Mouse (Mus musculus) mature B cell (primary cell): ENCODE results near the gene Pex3.

ENCODE experiments used
- in situ Hi-C: fragments of 300-500 bp; cut with MboI; formaldehyde crosslinking; loops from 2 replicates; pipeline ENCODE4 v1.14.3; 2019

Pex3 gene

GRCm38 (mm10) chr10:13552646-13553497 lies at the start of gene Pex3, which contains the start of gene Adat2:
Pex3 (minus strand) TSS chr10:13553142.
Adat2 (plus strand) TSS chr10:13552894.
- in situ Hi-C loops: no loop called here

GRCm38 (mm10) chr10:13600926-13601325 lies 48.0 kb upstream of the Pex3 start:
- in situ Hi-C loops: no loop called here

- in situ Hi-C loops: no loop called here
These were observed 44.5 kb upstream of the Pex3 start for GRCm38 (mm10) chr10:13597491-13597890.

DNA sequence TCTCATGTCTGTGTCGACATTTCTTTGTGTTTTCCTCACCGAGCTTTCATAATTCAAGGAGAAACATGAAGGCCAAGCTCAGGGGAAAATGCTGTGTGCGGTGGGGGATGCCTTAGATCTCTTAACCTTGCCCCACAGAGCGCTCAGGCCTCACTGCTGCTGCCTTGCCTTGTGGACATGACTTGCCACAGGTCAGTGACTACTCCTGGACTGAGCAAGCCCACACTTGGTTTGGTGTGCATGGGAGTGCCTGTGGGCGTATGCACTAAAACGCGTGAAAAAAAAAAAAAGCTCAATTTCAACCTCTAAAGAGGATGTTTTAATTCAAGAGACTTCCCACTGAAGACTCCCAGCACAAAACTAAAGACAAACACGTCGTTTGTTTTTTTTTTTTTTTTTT lies 43.9 kb upstream of the Pex3 start:
- in situ Hi-C loops: no loop called here

GRCm38 (mm10) chr10:13596073-13596472 lies 43.1 kb upstream of the Pex3 start:
- in situ Hi-C loops: no loop called here

DNA sequence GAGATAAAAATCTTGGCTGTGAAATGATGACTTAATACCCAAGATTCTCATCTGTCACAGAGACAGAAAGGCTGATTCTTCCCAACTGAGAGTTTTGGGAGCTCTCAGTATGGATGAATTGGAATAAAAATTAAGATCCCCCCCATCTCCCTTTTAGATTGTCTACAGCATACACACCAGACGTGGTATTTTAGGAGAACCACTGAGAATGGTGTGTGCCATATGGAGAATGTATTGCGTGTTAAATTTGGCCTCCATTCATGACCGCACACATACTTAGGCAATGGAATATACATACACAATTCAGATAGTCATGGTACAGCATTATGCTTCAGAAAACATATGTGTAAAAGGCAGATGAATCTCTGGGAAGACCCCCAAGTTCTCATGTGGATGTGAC lies 40.6 kb upstream of the Pex3 start:
- in situ Hi-C loops: no loop called here

DNA sequence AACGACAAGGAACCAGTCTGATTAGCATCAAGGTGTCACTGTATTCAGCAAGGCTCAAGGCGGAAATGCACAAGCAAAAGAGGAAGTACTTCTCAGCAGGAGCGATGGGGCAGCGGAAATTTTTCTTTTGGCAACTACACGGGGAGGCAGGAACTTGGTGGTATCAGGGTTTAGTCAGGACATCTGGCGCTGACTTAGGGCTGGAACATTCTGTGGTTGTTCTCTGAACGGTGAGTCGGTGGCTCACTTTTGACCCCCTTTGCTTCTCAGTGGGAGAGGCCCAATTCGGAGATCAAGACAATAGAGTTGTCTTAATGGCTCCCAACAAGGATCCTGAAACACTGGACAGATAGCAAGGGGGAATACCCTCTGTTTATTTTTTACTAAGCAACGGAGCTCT lies 39.3 kb upstream of the Pex3 start:
- in situ Hi-C loops: no loop called here

GRCm38 (mm10) chr10:13587914-13588313 lies 35.0 kb upstream of the Pex3 start:
- in situ Hi-C loops: no loop called here

DNA sequence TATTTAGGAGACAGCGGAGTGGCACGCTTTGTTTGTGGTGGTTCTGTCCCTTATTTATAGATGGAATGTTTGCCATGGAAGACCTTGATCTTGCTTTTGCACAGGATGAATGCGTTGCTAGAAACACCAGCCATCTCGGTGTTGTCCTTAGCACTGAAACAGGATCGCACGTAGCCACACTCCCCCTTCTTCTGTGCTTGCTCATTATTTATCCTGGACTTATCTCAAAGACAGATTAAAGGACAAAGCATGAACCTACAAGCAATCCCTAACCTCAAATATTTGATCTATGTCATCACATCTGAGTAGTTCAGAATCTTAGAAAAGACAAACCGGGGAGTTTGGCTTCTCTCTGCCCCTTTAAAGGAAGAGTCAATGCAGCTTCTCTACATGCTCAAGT lies 24.2 kb upstream of the Pex3 start:
- in situ Hi-C loops: no loop called here

DNA sequence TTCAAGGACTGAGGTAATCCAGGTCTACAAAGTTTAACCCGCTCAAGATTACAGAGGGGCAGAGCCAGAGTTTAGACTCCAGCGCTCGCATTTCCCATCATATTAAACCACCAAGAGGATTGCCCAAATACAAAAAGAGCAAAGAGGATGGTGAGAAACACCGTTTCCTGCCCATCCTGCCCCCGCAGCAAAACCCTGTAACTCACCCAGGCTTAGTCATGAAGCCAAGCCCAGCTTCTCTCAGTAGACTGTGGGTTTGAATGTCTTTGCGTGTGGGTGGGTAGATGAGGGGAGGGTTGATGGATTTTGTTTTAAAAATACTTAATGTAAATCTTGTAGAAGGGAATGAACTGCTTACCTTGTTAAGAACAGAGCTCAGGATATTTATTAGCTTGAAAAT lies 19.5 kb upstream of the Pex3 start:
- in situ Hi-C loops: no loop called here

DNA sequence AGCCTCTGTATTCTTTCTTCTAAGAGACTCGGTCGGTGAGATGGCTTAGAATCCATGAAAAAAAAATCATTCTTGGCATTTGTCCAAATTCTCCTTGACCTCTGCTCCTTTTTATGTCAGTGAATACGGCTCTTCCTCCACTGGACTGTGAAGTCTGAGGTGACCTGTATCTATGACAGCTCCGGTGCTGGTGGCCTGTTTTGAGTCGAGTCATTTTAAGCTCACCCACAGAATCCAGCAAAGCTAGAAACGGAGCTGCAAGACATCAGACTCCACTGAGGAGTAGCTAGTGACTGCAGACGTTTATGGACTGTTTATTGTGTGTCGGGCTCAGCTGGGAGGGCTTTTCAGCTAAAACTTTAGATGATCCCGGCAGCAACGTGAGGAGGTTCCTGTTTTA lies 19.1 kb upstream of the Pex3 start:
- in situ Hi-C loops: no loop called here

DNA sequence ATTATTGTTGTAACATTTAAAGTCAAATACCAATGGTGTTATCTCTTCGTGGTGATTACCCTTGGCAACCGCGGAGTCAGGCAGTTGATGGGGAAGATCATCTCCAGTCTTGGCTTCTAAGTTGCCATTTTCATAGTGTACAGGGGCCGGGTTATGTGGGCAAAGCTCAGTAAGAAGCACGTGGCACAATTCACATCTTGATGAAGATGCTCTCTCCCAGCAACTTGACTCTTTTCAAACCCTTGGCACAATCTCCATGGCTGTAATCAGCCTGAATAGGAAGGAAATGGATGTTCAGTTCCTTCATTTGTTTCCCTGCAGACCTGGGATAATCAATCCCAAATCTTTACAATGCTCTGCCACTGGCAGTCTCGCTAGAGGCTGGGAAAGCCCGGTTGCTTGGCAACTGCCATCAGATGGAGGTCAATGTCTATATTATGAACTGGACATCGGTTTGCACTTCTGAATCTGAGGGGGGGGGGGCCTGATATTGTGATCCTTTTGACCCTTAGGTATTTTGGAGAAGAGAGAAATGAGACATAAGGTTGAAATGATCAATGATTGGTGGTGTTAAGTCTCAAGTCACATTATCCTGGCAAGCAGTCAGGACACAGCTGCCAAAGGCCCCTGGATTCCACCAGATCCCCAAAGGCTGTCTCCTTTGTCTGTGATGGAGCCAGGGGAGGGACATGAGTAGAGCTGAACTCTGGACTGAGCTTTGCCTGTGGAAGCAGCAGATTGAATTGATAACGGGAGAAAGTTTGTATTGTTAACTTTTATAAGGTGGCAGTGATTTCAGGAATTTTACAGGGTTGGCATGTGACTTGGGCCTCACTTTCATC lies 18.0 kb upstream of the Pex3 start:
- in situ Hi-C loops: no loop called here

- in situ Hi-C loops: loop anchor here (10.0 kb wide), 1 partner anchor 755 kb away; no protein-coding TSS in a partner anchor
These were observed 16.9 kb upstream of the Pex3 start for GRCm38 (mm10) chr10:13569818-13570217.

DNA sequence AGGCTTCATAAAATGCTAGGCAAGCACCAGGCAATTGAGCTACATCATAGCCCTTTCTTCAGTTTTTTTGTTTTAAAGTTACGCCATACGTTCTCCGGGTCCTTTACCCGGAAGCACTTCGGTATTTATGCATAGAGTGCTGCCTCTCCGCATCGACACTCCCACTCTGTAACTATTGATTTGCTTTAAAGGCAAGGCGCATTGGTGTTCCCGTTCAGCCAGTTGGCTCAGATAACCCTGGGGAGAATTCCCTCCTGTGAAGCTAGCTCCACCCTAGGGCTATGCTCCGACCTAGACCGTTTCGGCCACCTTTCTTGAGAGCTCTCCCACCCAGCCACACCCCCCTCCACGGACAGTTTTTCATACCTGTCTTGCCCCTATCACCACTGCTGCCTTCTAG lies 13.5 kb upstream of the Pex3 start:
- in situ Hi-C loops: loop anchor here (10.0 kb wide), 1 partner anchor 758 kb away; no protein-coding TSS in a partner anchor

DNA sequence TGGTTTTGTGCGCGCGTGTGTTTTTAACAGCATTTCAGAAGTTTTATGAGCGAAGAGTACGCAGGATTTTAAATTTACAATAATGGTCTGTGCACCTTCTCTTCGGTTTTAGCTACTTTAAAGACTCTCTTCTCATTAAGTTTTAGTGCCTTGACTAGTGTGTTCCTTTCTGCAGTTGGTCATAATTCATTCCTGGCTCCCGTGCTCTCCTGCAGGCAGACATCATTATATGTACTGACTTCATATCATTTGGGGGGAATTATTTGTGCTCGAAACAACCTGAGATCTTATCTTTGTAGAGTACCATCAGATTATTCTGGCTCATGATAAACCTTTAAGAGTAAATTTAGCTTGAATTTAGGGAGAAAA lies 12.1 kb upstream of the Pex3 start:
- in situ Hi-C loops: loop anchor here (10.0 kb wide), 1 partner anchor 760 kb away; no protein-coding TSS in a partner anchor

DNA sequence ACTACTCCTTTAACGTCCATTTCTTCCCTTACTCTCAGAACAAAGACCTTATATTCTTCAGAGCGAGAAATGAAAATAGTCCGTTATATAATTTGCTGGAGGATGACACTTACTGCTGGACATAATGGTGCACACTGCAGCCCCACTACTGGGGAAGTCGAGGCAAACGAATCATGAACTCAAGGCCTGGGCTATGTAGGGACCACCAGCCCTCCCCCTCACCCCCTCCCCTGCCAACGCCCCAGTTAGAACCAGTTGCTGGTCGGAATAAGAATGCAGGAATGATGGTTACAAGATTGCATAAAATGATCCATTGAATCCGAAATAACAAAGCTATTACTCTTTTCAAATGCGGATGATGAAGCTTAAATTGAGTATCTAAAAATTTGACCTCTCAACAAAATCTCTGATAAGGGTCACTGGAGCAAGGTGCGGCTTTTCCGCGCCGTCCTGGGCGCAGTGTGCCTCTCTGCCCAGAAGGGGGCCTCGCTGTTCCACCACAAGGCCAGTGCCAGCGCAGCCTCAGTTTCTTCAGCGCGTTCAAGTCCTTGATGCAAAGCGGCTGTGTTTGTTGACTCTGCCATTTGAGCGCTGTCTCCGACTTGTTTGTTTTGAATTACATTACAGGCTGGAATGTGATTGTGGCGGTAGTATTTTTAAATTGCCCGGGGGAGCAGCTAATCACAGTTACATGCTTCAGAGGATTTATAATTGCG lies 11.6 kb upstream of the Pex3 start:
- in situ Hi-C loops: loop anchor here (10.0 kb wide), 1 partner anchor 760 kb away; no protein-coding TSS in a partner anchor

- in situ Hi-C loops: loop anchor here (10.0 kb wide), 1 partner anchor 765 kb away; no protein-coding TSS in a partner anchor
These were observed 7.2 kb upstream of the Pex3 start for GRCm38 (mm10) chr10:13560014-13560674.

DNA sequence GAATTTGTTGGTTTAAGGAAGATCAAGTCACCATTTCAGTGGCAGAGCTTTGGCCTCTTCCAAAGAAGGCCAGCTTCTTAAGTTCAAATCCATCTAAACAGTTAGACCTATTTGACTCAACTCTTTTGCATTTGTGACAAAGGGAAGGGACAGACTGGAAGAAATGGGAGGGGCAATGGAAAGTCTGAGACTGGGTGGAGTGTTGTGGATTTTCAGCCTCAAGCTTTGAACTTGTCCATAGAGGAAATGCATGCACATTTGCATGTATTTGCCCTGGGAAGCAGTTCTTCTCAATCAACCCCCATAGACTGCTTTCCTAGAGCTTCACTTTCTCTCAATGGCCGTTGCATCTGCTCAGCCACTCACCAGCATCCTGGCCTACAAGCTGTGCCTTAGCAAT lies 1.4 kb upstream of the Pex3 start:
- in situ Hi-C loops: no loop called here

DNA sequence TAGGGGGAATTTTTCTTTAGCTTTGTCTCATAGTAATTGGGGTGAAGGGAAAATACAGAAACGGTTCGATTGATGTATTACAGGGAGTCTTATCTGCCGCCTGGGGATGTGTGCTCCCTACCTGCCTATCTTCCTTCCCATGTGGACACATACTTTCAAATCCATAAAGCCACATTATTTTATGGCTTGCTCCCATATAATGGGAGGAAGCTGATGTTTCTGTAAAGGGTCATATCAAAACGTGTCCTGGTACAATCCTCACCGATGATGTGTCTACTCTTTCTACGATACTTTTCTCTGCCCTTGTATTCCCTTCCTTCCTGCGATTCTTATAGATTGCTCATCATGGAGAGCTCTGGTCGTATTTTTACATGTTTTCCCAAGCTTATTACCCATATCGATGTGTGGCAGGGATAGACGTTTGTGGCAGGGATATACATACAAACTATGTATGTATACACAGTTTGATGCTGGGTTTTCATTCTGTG lies 600 bp upstream of the Pex3 start:
- in situ Hi-C loops: no loop called here

GRCm38 (mm10) chr10:13541721-13542120 lies 11.2 kb downstream of the Pex3 start:
- in situ Hi-C loops: no loop called here

DNA sequence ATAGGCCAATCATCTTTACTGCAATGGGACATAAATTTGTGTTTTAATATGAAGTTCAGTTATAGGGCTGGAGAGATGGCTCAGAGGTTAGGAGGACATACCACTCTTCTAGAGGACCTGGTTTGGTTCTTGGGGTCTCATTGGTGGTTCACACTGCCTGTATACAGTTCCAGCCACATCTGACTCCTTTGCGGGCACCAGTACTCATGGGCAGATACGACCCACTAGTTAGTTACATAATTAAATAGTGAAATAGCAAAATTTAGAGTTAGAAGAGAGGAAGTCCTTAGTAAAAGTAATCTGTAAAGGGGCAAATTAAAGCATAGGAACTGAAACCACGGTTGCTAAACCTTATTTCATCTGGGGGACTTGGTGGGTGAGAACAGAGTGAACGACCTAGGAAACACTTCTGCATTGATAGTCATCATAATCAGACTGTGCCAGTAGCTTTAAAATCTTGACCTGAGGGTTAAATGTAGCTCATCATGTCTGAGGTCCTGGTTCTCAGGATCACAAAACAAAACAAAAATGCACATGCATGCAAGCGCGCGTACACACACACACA lies 13.1 kb downstream of the Pex3 start:
- in situ Hi-C loops: no loop called here
